Mouse (Mus musculus) mouse embryonic stem cell (cell line): Measurements from ENCODE around the gene Tmem131.
"Not testable (repeated sequence)": the region's sequence is repeated elsewhere in the genome, so short reads cannot be mapped to it uniquely, and the experiment has no call there.

Experiments used
- in situ Hi-C, 2 experiments: fragments of 300-500 bp; cut with MboI; formaldehyde crosslinking; loops; 1 replicate in 1 of 2; 3 replicates in 1 of 2; pipeline ENCODE4 v1.14.3; 2019 to 2020; ENCODE audit warnings: low sequenced_read_pairs in 2 of 2, low pct_unique_long_range_greater_than_20kb in 1 of 2, mixed read lengths in 1 of 2; ENCODE audit not compliant: unreplicated experiment in 1 of 2

The Tmem131 gene

GRCm38 (mm10) chr1:36899622-36900021, 43.8 kb downstream of the Tmem131 start:
- in situ Hi-C loops, result no loop called here

- in situ Hi-C loops, result no loop called here
Measured at GRCm38 (mm10) chr1:36896423-36896822, 47.0 kb downstream of the Tmem131 start.

DNA sequence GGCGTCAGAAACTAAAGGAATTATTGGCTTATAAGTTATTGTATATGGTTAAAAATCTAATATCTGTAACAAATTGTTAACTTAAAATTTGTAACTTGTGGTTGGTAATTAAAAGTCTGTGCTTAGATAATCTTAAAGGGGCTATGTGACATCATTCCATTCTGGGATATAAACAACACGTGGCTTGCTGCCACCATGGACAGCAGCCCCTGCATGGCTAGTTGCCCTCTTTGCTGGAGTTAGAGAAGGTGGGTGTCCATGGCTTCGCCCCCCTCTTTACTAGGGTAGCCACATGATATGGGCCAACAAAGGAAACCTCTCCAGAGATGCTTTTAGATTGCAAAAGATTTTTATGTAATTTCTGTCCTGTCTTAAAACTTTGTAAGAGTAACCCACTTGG, 48.0 kb downstream of the Tmem131 start:
- in situ Hi-C loops, result no loop called here

DNA sequence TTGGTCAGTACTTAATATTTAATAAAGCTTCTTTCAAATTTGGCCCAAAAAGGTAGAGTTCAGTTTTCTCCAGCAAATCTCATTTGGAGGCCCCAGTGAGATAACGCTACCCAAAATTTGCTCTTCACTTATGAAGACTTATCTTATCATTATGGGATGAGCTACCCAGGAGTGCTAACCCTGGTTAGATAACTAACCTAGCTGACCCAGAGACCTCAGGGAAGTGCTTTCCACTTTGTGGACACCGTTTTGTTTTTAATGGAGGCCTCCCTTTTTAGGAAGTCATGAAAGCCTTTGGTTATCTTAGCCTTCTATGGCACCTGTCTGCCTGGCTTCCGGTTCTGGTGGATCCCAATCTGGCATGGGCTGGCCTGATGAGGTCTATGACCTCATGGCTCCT, 49.3 kb downstream of the Tmem131 start:
- in situ Hi-C loops, result no loop called here

DNA sequence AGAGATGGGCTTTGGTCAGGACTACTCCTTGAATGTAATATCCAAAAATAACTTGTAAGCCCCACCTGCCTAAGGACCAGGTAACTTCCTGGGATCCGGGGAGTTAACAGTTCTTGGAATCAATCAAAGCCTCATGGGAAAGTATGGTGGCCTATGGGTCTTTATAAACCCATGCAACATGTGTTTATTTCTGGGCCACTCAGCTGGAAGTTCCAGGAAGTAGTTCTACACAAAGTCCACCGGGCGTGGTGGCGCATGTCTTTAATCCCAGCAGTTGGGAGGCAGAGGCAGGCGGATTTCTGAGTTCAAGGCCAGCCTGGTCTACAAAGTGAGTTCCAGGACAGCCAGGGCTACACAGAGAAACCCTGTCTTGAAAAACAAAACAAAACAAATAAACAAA, 49.7 kb downstream of the Tmem131 start:
- in situ Hi-C loops, result not testable (repeated sequence)

GRCm38 (mm10) chr1:36893146-36893545, 50.3 kb downstream of the Tmem131 start:
- in situ Hi-C loops, result no loop called here

GRCm38 (mm10) chr1:36892461-36892860, 51.0 kb downstream of the Tmem131 start:
- in situ Hi-C loops, result no loop called here

DNA sequence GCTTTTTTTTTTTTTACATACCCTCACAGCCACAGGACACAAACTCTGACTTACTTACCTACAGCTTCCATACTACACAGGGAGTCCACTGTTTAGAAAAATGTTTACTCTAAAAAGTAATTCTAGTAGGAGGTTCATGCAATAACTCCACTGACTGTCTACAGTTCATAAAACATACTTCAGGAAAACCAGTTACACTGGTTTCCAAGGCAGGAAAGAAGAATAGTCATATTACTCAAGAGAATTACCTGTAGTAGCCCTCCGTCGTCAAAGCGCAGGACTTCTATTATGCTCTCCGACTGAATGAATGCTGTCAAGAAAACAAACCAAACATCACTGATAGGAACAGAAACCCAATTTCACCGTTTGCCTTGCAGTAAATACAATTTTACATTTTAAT, 54.5 kb downstream of the Tmem131 start:
- in situ Hi-C loops, result no loop called here

- in situ Hi-C loops, result no loop called here
Measured at GRCm38 (mm10) chr1:36887172-36887571, 56.3 kb downstream of the Tmem131 start.

DNA sequence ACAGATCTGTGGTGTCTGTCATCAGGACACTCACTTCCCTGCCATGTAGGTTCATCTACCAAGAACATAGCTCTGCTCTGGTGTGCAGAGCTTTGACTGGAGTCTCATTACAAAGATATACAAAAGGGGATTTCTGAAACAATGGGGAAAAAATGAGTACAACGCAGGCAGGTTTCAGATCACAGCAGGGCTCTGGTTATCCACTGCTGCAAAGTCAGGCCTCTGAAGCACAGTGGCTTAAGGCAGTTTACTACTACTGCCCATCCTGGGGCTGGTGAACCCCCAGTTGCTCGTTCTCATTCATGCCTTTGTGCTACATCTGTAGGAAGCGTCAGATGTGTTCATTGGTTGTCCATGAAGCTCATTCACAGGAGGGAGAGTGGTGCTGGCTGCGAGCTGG, 57.0 kb downstream of the Tmem131 start:
- in situ Hi-C loops, result no loop called here

- in situ Hi-C loops, result no loop called here
Measured at GRCm38 (mm10) chr1:36884536-36884935, 58.9 kb downstream of the Tmem131 start.

- in situ Hi-C loops, result no loop called here
Measured at GRCm38 (mm10) chr1:36883805-36884204, 59.7 kb downstream of the Tmem131 start.

DNA sequence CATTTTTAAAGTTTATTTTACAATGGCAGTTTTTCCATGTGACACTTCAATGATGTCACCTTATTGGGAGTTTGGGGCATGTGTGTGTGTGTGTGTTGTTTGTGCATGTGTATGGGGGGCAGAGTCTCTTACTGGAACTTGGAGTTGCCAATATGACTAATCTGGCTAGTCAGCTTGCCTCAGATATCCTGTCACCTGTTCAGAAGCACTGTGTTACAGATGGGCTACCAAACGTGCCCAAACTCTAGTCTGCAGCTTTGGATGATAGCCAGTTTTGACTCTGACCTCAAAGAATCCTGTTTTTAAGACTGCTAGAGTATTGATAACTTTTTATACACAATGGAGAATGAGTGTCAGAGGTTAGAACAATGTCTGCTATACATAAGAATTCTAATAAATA, 64.3 kb downstream of the Tmem131 start:
- in situ Hi-C loops, result no loop called here

DNA sequence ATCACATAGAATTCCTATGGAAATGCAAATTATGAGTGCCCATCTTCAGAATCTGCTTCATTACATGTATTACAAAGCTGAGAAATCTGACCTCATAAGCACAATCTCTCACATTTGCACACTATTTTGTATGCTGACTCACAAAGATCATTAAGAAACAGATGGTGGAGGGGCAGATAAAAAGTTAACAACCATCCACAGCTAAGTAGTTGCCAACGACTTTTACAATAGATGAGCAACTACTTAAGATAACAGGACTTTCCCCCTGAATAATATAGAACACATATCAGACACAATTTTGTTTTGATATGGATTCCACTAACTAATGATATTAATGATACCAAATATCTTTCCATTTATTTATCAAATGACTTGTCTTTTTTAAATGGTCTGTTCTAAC, 66.3 kb downstream of the Tmem131 start:
- in situ Hi-C loops, result no loop called here

DNA sequence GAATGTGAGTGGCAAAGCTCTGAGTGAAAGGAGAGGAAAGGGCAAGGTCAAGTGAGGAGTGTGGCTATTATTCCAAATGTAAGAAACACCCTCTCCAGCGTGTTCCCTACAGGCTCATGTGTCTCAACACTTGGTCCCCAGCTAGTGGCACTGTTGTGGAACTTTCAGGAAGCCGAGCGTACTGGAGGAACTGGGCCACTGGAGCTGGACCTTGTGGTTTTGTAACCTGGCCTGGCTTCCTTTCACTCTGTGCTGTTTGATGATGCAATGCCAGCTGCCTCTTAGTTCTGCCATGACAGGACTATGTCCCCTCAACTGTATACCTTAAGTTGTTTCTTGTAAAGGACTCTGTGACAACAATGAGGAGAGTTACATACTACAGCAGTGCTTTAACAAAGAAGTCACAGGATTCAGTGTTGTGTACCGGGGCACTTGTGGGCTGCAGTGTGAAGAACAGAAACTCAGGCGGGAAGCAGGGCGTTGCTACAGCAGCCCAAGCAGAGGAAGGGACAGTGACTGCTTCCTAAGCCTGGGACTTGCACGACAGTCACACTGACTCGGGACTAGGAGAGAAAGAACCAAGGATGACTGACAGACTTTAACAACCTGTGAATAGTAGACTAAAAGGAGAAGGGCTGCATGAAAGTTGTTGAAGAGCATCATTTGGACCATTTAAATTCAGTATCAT, 68.4 kb downstream of the Tmem131 start:
- in situ Hi-C loops, result no loop called here

GRCm38 (mm10) chr1:36871238-36871637, 72.2 kb downstream of the Tmem131 start:
- in situ Hi-C loops, result no loop called here

DNA sequence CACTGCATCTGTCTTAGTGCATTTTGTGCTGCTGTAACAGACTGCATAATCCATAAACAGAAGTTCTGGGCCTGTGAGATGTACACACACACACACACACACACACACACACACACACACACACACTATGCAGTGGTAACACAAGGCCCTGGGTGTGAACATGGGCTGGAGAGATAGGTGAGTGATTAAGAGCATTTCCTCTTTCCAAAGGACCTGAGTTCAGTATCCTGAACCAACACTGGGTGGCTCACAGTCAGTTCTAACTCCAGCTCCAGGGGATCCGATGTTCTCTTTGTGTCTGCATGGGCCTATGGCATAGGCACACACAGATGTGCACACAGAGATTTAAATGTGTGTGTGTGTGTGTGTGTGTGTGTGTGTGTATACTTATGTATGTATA, 72.9 kb downstream of the Tmem131 start:
- in situ Hi-C loops, result no loop called here

DNA sequence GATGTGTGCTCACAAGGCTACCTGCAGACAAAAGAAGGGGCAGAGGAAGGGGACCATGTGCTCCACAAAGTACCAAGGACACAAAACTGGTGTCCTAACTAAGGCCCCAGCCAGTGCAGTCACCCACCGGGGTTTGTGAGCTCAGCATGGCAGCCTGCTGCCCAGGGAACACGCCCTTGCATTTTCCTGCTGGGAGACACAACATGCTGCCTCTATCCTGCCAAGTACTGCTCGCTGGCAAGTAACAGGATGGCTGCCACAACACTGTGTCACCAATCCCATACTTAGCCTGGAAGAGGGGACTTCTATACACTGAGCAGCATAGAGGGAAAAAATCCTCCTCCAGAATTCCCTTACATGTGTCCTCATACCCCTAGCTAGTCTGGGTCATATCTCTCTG, 78.7 kb downstream of the Tmem131 start:
- in situ Hi-C loops, result no loop called here

DNA sequence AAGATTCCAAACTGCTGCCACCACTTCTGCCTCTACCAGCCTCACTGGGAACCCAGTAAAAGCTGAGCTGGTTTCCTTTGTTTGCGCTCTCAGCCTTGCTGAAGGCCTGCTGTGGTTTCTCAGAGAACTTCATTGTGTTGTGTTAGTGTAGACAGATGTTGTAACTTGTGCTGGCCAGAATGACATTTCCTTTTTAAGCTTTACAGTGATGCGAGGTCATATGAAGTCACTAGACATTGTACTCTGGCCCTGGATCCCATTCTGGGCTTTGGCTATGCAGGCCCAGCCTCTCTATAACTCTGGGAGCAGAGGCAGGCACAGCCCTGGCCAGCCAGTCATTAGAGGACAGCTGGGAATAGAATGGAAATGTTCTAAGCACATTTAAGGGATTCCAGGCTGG, 81.7 kb downstream of the Tmem131 start:
- in situ Hi-C loops, result no loop called here

DNA sequence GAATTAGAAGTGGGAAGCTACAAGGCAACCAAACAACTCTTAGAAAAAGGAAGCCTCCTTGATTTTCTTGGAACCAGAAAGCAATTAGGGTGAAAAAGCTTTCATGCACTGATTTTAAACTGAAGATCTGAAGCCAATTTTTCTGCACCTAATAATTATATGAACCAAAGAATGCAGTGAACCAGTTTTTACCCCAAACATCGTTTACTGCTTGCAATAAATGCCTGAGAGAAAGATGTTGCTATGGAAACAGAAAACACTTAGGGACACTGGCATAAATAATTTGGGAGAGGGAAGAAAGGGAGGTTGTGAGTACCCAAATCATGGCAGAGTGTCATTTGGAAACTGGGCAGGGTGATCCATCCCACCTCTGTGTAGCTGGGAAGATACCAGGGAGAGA, 82.6 kb downstream of the Tmem131 start:
- in situ Hi-C loops, result no loop called here

DNA sequence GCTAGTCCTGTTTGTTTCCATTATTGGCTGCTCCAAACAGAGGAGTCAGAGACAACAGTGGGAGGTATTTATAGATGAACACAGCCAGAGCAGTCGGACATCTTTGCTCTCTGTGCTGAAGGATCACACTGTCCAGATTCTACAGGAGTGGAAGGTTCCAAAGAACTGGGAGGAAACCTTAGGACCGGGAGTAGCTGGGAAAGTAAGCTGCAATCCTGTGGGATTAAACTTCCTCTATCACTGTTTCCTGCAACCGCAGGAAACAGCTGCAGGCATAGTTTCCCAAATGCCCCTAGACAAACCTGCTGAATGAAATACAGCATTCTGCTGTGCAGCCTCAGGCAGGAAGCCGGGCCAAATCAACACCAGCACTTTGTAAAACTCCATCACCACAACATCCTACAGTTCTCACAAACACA, 83.0 kb downstream of the Tmem131 start:
- in situ Hi-C loops, result no loop called here
